In the genomic region with DNA sequence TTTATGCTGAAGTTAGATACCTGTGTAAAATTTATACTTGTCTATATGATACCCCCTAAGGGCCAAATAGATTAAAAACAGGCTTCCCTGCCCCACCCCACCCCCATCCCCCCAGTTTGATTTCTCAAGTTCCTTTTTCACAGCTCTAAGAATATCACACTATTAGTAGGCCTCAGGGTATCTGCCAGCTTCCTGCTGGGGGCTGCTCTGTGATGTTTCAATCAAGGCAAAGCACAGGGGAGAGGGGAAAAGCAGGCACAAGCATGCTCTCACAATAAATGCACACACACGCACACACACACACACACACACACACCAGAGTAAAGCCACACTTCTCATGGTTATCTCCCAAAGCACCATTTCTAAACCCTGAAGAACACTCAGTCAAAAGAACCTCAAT, we compare ENCODE assay signal across 20 mouse cellular contexts. TPM values are rescaled to one million over a fixed set of nuclear protein-coding genes. Genes with fewer than 3 reads are reported as not detected.
DNase-seq lines count a peak whose midpoint lies in the region; ATAC-seq and TF ChIP-seq lines count a peak whose summit lies in the region.
"Had no signal": no experiment of that assay in that cellular context is flagged by ENCODE, and none has a peak within 500 bp of the region (broad histone marks: within the 10 kb centered on the region; RNA-seq: fewer than 3 reads in every experiment).

No protein-coding gene starts in this region.

- peaks cover 27% of the 10 kb centered on the region for H3K27me3 ChIP-seq in hindbrain, embryonic 13.5 days
- H3K27me3 ChIP-seq in hindbrain, embryonic 10.5 days (ENCODE audit: insufficient read depth, poor library complexity, severe bottlenecking), result peaks cover 82% of the 10 kb centered on the region
- H3K27me3 ChIP-seq in forebrain, embryonic 15.5 days, result no peaks in the 10 kb centered on the region
- H3K27me3 ChIP-seq in midbrain, embryonic 13.5 days, result peaks cover 33% of the 10 kb centered on the region
- H3K27me3 ChIP-seq: liver, embryonic 13.5 days; lung, embryonic 15.5 days had no signal

- no peaks in the 10 kb centered on the region for H3K9me3 ChIP-seq in hindbrain, embryonic 13.5 days
- H3K9me3 ChIP-seq in hindbrain, embryonic 10.5 days, result no peaks in the 10 kb centered on the region
- H3K9me3 ChIP-seq in forebrain, embryonic 15.5 days, result no peaks in the 10 kb centered on the region
- no peaks in the 10 kb centered on the region for H3K9me3 ChIP-seq in midbrain, embryonic 13.5 days
- H3K9me3 ChIP-seq: G1E; liver, embryonic 13.5 days; lung, embryonic 15.5 days had no signal

- H3K36me3 ChIP-seq in hindbrain, embryonic 13.5 days, result no peaks in the 10 kb centered on the region
- no peaks in the 10 kb centered on the region for H3K36me3 ChIP-seq in hindbrain, embryonic 10.5 days
- H3K36me3 ChIP-seq in forebrain, embryonic 15.5 days, result no peaks in the 10 kb centered on the region
- H3K36me3 ChIP-seq in midbrain, embryonic 13.5 days, result no peaks in the 10 kb centered on the region
- H3K36me3 ChIP-seq: G1E; liver, embryonic 13.5 days; lung, embryonic 15.5 days had no signal

- TF ChIP-seq CTCF in brain, embryonic 14.5 days (IDR thresholded peaks at IDR 0.05; ENCODE audit: borderline replicate concordance, extremely low read depth, insufficient read depth, insufficient read length), result no peak

- peak; percentile 49; the same call in 1 of the 2 replicates for ATAC-seq in hindbrain, embryonic 13.5 days (ENCODE audit: low FRiP score)
- ATAC-seq in forebrain, embryonic 15.5 days (replicated peaks), result 0 out of 2 replicates have a peak, but pooled peaks have one; percentile 26
- ATAC-seq in midbrain, embryonic 13.5 days, result peak; percentile 74
- no peak for ATAC-seq in megakaryocyte-erythroid progenitor cell, adult 5-6 weeks (replicated peaks; ENCODE audit: low FRiP score, low TSS enrichment, poor library complexity, severe bottlenecking)
- ATAC-seq: CD4-positive, CD25-positive, alpha-beta regulatory T cell, adult 4 months had no signal

- H3K4me3 ChIP-seq in hindbrain, embryonic 13.5 days, result no peak overlapping the region
- H3K4me3 ChIP-seq in hindbrain, embryonic 10.5 days, result no peak overlapping the region
- no peak overlapping the region for H3K4me3 ChIP-seq in forebrain, embryonic 15.5 days
- no peak overlapping the region for H3K4me3 ChIP-seq in midbrain, embryonic 13.5 days (replicated peaks)
- H3K4me3 ChIP-seq: liver, embryonic 13.5 days; lung, embryonic 15.5 days; myocyte had no signal

- WGBS in hindbrain, embryonic 13.5 days, result 73% methylated on average over 1 of the region's 1 CpGs
- 33% methylated on average over 1 of the region's 1 CpGs for WGBS in hindbrain, embryonic 10.5 days
- WGBS in forebrain, embryonic 15.5 days, result 25% methylated on average over 1 of the region's 1 CpGs
- WGBS in midbrain, embryonic 13.5 days, result 44% methylated on average over 1 of the region's 1 CpGs

- DNase-seq in hindbrain, embryonic 10.5 days (ENCODE audit: low spot score), result no peak
- peak; percentile 60 for DNase-seq in brain, embryonic 14.5 days (ENCODE audit: low read depth)
- no peak for DNase-seq in layer of hippocampus, adult 11-12 months (ENCODE audit: low spot score)
- no peak for DNase-seq in embryo, embryonic 11 days
- DNase-seq: cerebellum, adult 2 months; gastrocnemius, postnatal 14 days; kidney, adult 9 months; kidney, postnatal 4 days; liver, embryonic 13.5 days; retina, postnatal 1 day; right cerebral cortex, postnatal 4 days; thymus, postnatal 4 days had no signal

- TF ChIP-seq POLR2A in brain, embryonic 14.5 days (IDR thresholded peaks at IDR 0.05; ENCODE audit: borderline replicate concordance, extremely low read depth, insufficient read depth, insufficient read length, poor library complexity, severe bottlenecking), result no peak

- H3K4me1 ChIP-seq in hindbrain, embryonic 13.5 days (replicated peaks), result 0 out of 2 replicates have a peak, but pooled peaks cover 8% of the 10 kb centered on the region
- H3K4me1 ChIP-seq in hindbrain, embryonic 10.5 days (replicated peaks), result peaks cover 7% of the 10 kb centered on the region; the same call in 1 of the 2 replicates
- H3K4me1 ChIP-seq in forebrain, embryonic 15.5 days, result no peaks in the 10 kb centered on the region
- 0 out of 2 replicates have a peak, but pooled peaks cover 8% of the 10 kb centered on the region for H3K4me1 ChIP-seq in midbrain, embryonic 13.5 days (replicated peaks)
- H3K4me1 ChIP-seq: liver, embryonic 13.5 days; lung, embryonic 15.5 days had no signal

- no peak overlapping the region for H3K4me2 ChIP-seq in hindbrain, embryonic 13.5 days
- H3K4me2 ChIP-seq in forebrain, embryonic 15.5 days (replicated peaks), result no peak overlapping the region
- no peak overlapping the region for H3K4me2 ChIP-seq in midbrain, embryonic 13.5 days (replicated peaks)
- H3K4me2 ChIP-seq: liver, embryonic 13.5 days; lung, embryonic 15.5 days had no signal

- no peak overlapping the region for H3K9ac ChIP-seq in hindbrain, embryonic 13.5 days
- no peak overlapping the region for H3K9ac ChIP-seq in forebrain, embryonic 15.5 days (replicated peaks)
- no peak overlapping the region for H3K9ac ChIP-seq in midbrain, embryonic 13.5 days (replicated peaks)
- H3K9ac ChIP-seq: liver, embryonic 13.5 days; lung, embryonic 15.5 days had no signal

- H3K27ac ChIP-seq in hindbrain, embryonic 13.5 days, result no peak overlapping the region
- H3K27ac ChIP-seq in hindbrain, embryonic 10.5 days, result no peak overlapping the region
- no peak overlapping the region for H3K27ac ChIP-seq in forebrain, embryonic 15.5 days (replicated peaks)
- H3K27ac ChIP-seq in midbrain, embryonic 13.5 days, result no peak overlapping the region
- H3K27ac ChIP-seq: liver, embryonic 13.5 days; lung, embryonic 15.5 days had no signal

RNA-seq across cellular contexts. Expression of a gene that starts 43.0 kb away (rescaled TPM):
- polyA plus RNA-seq in hindbrain, embryonic 13.5 days (2015; fragmentation: Nextera tagmentation; extraction: Ambion mirVana), result 0.70 and 0.96 TPM in 2 replicates
- polyA plus RNA-seq in hindbrain, embryonic 10.5 days (2016; fragmentation: Nextera tagmentation; extraction: Ambion mirVana), result 2.3 and 4.6 TPM in 2 replicates
- polyA plus RNA-seq in brain, embryonic 14.5 days (2012; rRNA removed), result 1.7 and 1.8 TPM in 2 replicates
- polyA plus RNA-seq in forebrain, embryonic 15.5 days (2015; fragmentation: Nextera tagmentation; extraction: Ambion mirVana), result 0.84 and 1.6 TPM in 2 replicates
- polyA plus RNA-seq in midbrain, embryonic 13.5 days (2015; fragmentation: Nextera tagmentation; extraction: Ambion mirVana), result 0.71 and 1.0 TPM in 2 replicates
- total RNA-seq in megakaryocyte-erythroid progenitor cell, adult 5-6 weeks (2014; fragmentation: Nextera tagmentation), result 35.9 and 39.5 TPM in 2 replicates
- total RNA-seq in megakaryocyte-erythroid progenitor cell, adult 5-6 weeks (2017), result 64.6 and 86.2 TPM in 2 replicates
- polyA plus RNA-seq: myocyte had no signal
